Mouse (Mus musculus) embryonic stem cell, embryonic (primary cell): ENCODE results near the gene Cdk5rap3.

Source experiments
- CTCF ChIA-PET, 4 experiments: fragments of 300-600 bp in 2 of 4; fragments of 350-600 bp in 2 of 4; sonication (Branson Sonifier 250); formaldehyde crosslinking; loops; one replicate each; lab custom pipeline; 2022; ENCODE audit warnings: inconsistent platforms in 2 of 4; lab: Charles Lee
- POLR2A ChIA-PET, 4 experiments: fragments of 300-600 bp in 2 of 4; fragments of 350-600 bp in 2 of 4; sonication (Branson Sonifier 250); formaldehyde crosslinking; loops; one replicate each; lab custom pipeline; 2022; ENCODE audit warnings: antibody characterized with exemption in 4 of 4, inconsistent platforms in 1 of 4; lab: Charles Lee

Gene Cdk5rap3

GRCm38 (mm10) chr11:96863206-96863995 lies 52.9 kb downstream of the Cdk5rap3 start:
- ChIA-PET CTCF (interaction anchor here in 3 of 4 experiments (0.5 to 3.1 kb wide), 7 partner anchors 13 to 957 kb away, joined by 3 to 17 read pairs (median 6); partner anchors contain the start of gene Copz2 (in 1 of the 3)), POLR2A (interaction anchor here in 2 of 4 experiments (0.8 to 2.5 kb wide), 9 partner anchors 12 to 71 kb away, joined by 3 to 15 read pairs (median 4); no protein-coding TSS in a partner anchor)

- ChIA-PET POLR2A (interaction anchor here in 3 of 4 experiments (0.6 to 3.5 kb wide), 31 partner anchors 12 to 592 kb away, joined by 3 to 19 read pairs (median 4); partner anchors contain the start of genes Cdk5rap3 (in 1 of the 3), Copz2 (in 1 of the 3), Nfe2l1 (in 1 of the 3) and Snx11 (in 1 of the 3)), CTCF (interaction anchor here (0.5 to 3.1 kb wide), 65 partner anchors 8 to 622 kb away, joined by 3 to 21 read pairs (median 4); partner anchors contain the start of genes Cdk5rap3 (in 2 of the 4), Hoxb5 (in 2 of the 4), Copz2 (in 1 of the 4) and Pnpo (in 1 of the 4))
Observed at GRCm38 (mm10) chr11:96862534-96862933, 53.8 kb downstream of the Cdk5rap3 start.

- ChIA-PET CTCF (interaction anchor here (0.5 to 3.1 kb wide), 96 partner anchors 9 to 744 kb away, joined by 3 to 21 read pairs (median 4); partner anchors contain the start of genes Cdk5rap3 (in 2 of the 4), Hoxb5 (in 2 of the 4), Copz2 (in 1 of the 4) and Pnpo (in 1 of the 4)), POLR2A (interaction anchor here (0.5 to 3.5 kb wide), 45 partner anchors 11 to 591 kb away, joined by 3 to 19 read pairs (median 3); partner anchors contain the start of genes Cdk5rap3 (in 1 of the 4), Copz2 (in 1 of the 4), Nfe2l1 (in 1 of the 4) and Snx11 (in 1 of the 4))
Observed at GRCm38 (mm10) chr11:96861878-96862289, 54.4 kb downstream of the Cdk5rap3 start.

DNA sequence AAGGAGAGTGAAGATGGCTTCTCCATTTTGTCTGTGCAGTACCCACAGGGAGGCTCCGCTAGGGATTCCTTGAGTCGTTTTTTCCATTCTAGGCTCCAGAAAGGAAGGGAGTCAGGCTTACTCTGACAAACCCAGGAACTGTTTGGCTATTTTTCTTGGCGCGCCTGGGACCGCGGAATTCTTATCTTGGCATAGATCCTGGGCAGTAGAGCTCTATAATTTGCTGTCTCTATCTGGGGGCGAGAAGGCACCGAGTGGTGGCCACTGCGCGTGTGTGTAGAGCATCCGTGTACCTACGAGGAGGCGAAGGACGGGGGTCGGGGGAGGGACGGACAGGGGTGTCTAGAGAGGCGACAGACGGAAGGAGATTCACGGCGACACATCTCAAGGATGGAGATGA lies 54.9 kb downstream of the Cdk5rap3 start:
- CTCF ChIA-PET = interaction anchor here (0.5 to 3.1 kb wide), 91 partner anchors 9 to 935 kb away, joined by 3 to 21 read pairs (median 4); partner anchors contain the start of genes Cdk5rap3 (in 2 of the 4), Hoxb5 (in 2 of the 4), Copz2 (in 1 of the 4) and Pnpo (in 1 of the 4)
- POLR2A ChIA-PET = interaction anchor here (0.5 to 3.5 kb wide), 44 partner anchors 10 to 541 kb away, joined by 3 to 19 read pairs (median 3); partner anchors contain the start of genes Snx11 (in 2 of the 4), Cdk5rap3 (in 1 of the 4), Copz2 (in 1 of the 4) and Nfe2l1 (in 1 of the 4)

DNA sequence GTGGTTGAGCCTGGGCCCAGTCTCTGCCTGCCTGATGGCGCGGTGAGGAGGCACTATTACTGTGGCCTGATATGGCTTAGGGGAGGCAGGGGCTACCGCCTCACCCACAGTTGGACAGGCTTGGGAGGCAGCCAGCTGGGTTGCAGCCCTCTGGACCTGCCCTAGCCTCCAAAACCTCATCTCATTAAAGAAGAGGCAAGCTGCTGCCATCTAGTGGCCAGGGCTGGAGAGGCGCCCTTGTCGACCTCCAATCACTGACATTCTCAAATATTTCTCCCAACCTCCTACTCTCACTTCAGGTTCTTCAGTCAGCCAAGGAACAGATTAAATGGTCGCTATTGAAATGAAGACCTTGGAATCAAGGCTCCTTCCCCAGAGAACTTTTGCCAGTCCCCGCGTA lies 55.7 kb downstream of the Cdk5rap3 start:
- CTCF ChIA-PET = interaction anchor here in 3 of 4 experiments (0.5 to 3.1 kb wide), 33 partner anchors 10 to 605 kb away, joined by 3 to 17 read pairs (median 4); partner anchors contain the start of genes Cdk5rap3 (in 2 of the 3), Snx11 (in 2 of the 3), Copz2 (in 1 of the 3) and Nfe2l1 (in 1 of the 3)
- POLR2A ChIA-PET = interaction anchor here (0.6 to 3.5 kb wide), 16 partner anchors 9 to 104 kb away, joined by 3 to 19 read pairs (median 4); partner anchors contain the start of genes Copz2 (in 1 of the 4), Nfe2l1 (in 1 of the 4) and Snx11 (in 1 of the 4)

GRCm38 (mm10) chr11:96859635-96860034 lies 56.7 kb downstream of the Cdk5rap3 start:
- CTCF ChIA-PET = interaction anchor here in 3 of 4 experiments (0.8 to 2.5 kb wide), 6 partner anchors 30 to 604 kb away, joined by 3 to 7 read pairs (median 3); partner anchors contain the start of genes Nfe2l1 (in 1 of the 3) and Snx11 (in 1 of the 3)

GRCm38 (mm10) chr11:96857446-96857845 lies 58.9 kb downstream of the Cdk5rap3 start:
- ChIA-PET CTCF (interaction anchor here (0.6 to 1.6 kb wide), 19 partner anchors 10 to 625 kb away, joined by 3 to 20 read pairs (median 3); partner anchors contain the start of gene Snx11 (in 1 of the 4)), POLR2A (interaction anchor here (0.5 to 3.1 kb wide), 34 partner anchors 10 to 285 kb away, joined by 3 to 16 read pairs (median 4); partner anchors contain the start of gene Nfe2l1 (in 2 of the 4))

More at GRCm38 (mm10) chr11:96859635-96860034, 56.7 kb downstream of the Cdk5rap3 start:
- POLR2A ChIA-PET = interaction anchor here in 2 of 4 experiments (0.6 to 3.5 kb wide), 5 partner anchors 9 to 82 kb away, joined by 3 to 19 read pairs (median 13); partner anchors contain the start of genes Copz2 (in 1 of the 2), Nfe2l1 (in 1 of the 2) and Snx11 (in 1 of the 2)
